Mouse (Mus musculus): Measurements from ENCODE around the gene Aldh1l1.

The Aldh1l1 gene

GRCm38 (mm10) chr6:90486176-90486921 is at the start of gene Aldh1l1:
Gene Aldh1l1 (plus strand): TSS chr6:90486427.
- DNase-seq, result no peak

- no peak for DNase-seq
Observed at GRCm38 (mm10) chr6:90437041-90437440, 49.2 kb upstream of the Aldh1l1 start.

- DNase-seq, result no peak
Observed at GRCm38 (mm10) chr6:90446883-90447282, 39.3 kb upstream of the Aldh1l1 start.

- no peak for DNase-seq
Observed at GRCm38 (mm10) chr6:90450179-90450578, 36.0 kb upstream of the Aldh1l1 start.

GRCm38 (mm10) chr6:90450697-90451096 is 35.5 kb upstream of the Aldh1l1 start:
- DNase-seq, result no peak

GRCm38 (mm10) chr6:90451512-90451911 is 34.7 kb upstream of the Aldh1l1 start:
- DNase-seq, result no peak

GRCm38 (mm10) chr6:90452603-90453002 is 33.6 kb upstream of the Aldh1l1 start:
- no peak for DNase-seq

- no peak for DNase-seq
Observed at GRCm38 (mm10) chr6:90453751-90454150, 32.5 kb upstream of the Aldh1l1 start.

- DNase-seq, result no peak
Observed at GRCm38 (mm10) chr6:90457421-90457820, 28.8 kb upstream of the Aldh1l1 start.

- DNase-seq, result no peak
Observed at GRCm38 (mm10) chr6:90461181-90461580, 25.0 kb upstream of the Aldh1l1 start.

GRCm38 (mm10) chr6:90461771-90462170 is 24.5 kb upstream of the Aldh1l1 start:
- DNase-seq, result no peak

GRCm38 (mm10) chr6:90462181-90462706 is 24.0 kb upstream of the Aldh1l1 start, which contains the start of gene Klf15:
Gene Klf15 (plus strand): TSS chr6:90462576.
- no peak for DNase-seq

- DNase-seq, result no peak
Observed at GRCm38 (mm10) chr6:90462841-90463227, 23.4 kb upstream of the Aldh1l1 start.

- peak; percentile 21 to 25 for DNase-seq
Observed at GRCm38 (mm10) chr6:90463228-90463862, 22.9 kb upstream of the Aldh1l1 start.

- no peak for DNase-seq
Observed at GRCm38 (mm10) chr6:90463890-90464421, 22.3 kb upstream of the Aldh1l1 start.

- no peak for DNase-seq
Observed at GRCm38 (mm10) chr6:90465028-90465640, 21.1 kb upstream of the Aldh1l1 start.

GRCm38 (mm10) chr6:90466079-90466478 is 20.1 kb upstream of the Aldh1l1 start:
- no peak for DNase-seq

- no peak for DNase-seq
Observed at GRCm38 (mm10) chr6:90466847-90467410, 19.3 kb upstream of the Aldh1l1 start.

GRCm38 (mm10) chr6:90468216-90468615 is 18.0 kb upstream of the Aldh1l1 start:
- DNase-seq, result no peak

- no peak for DNase-seq
Observed at GRCm38 (mm10) chr6:90469041-90469440, 17.2 kb upstream of the Aldh1l1 start.

GRCm38 (mm10) chr6:90470255-90470654 is 16.0 kb upstream of the Aldh1l1 start:
- DNase-seq, result no peak

- DNase-seq, result no peak
Observed at GRCm38 (mm10) chr6:90470947-90471541, 15.2 kb upstream of the Aldh1l1 start.

GRCm38 (mm10) chr6:90472079-90472478 is 14.1 kb upstream of the Aldh1l1 start:
- no peak for DNase-seq

Measured in thymus, adult 18-20 months (tissue).